Mouse (Mus musculus): Measurements from ENCODE around the gene Gpr1. TPM values are rescaled to one million over a fixed set of nuclear protein-coding genes. Genes with fewer than 3 reads are reported as not detected.
"Not testable (repeated sequence)": the region's sequence is repeated elsewhere in the genome, so short reads cannot be mapped to it uniquely, and the experiment has no call there.

The Gpr1 gene
- total RNA-seq, 2 experiments from 2014 or later, result 0.47 to 0.48 TPM

DNA sequence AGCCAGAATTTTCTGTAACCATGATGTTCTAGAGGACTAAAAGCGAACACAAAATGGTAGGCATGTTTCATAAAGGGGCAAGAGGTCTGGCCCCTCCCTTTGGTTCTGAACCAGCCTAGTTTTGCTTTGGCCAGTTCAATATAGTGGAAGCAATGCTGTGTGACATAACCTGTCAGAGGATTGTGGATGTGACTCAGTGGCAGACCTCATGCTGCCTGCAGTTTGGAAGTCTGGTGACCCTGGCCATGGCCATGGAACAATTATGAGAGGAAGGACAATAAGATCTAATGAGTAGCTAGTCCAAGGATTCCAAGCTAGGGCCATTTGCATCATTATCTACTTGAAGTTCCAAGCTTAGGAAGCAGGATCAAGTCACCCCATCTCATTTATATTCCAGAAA, 32.9 kb downstream of the Gpr1 start:
- no peak for DNase-seq (ENCODE audit: low spot score in 2 of 2)

DNA sequence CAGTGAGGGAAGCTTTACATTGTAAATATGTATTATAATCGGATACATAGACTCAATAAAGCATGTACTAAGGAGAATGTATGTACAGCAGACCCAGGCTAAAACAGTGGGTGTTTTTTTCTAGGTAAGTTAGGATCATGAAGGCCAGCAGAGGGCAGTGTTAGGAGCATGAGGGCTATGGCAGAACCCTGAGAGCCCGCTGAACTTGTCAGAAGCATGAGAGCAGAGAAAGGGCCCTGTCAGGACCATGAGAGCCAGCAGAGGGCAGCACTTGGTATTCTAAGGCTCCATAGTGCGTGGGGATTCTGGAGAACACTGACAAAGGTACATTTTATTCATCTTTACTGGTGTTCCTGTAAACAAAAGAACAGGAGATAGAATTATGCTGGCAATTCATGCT, 33.3 kb downstream of the Gpr1 start:
- DNase-seq (ENCODE audit: low spot score in 2 of 2), result peak; percentile 79 to 97

DNA sequence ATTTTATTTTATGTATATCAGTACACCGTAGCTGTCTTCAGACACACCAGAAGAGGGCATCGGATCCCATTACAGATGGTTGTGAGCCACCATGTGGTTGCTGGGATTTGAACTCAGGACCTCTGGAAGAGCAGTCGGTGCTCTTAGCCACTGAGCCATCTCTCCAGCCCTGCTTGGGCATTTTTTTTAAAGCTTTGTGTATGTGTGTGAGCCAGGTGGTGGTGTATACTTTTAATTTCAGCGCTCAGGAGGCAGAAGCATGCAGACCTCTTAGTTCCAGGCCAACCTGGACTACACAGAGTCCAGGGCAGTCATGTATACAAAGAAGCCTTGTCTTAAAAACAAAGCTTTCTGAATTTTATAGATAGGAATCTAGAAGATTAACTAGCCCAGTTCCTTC, 33.8 kb downstream of the Gpr1 start:
- DNase-seq (ENCODE audit: low spot score in 2 of 2), result not testable (repeated sequence)

DNA sequence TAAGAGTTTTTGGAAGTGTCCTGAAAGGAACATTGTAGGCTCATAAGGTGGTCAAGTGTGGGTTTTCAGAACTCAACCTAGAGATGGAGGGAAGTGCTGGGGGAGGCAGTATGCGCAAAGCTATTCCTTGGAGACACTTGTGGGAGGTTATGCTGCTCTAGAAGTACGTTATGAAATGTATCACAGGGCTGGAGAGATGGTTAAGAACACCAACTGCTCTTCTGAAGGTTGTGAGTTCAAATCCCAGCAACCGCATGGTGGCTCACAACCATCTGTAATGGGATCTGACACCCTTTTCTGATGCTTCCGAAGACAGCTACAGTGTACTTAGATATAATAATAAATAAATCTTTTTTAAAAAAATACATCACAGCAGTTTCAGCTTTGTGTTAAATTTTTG, 34.2 kb downstream of the Gpr1 start:
- no peak for DNase-seq (ENCODE audit: low spot score in 2 of 2)

DNA sequence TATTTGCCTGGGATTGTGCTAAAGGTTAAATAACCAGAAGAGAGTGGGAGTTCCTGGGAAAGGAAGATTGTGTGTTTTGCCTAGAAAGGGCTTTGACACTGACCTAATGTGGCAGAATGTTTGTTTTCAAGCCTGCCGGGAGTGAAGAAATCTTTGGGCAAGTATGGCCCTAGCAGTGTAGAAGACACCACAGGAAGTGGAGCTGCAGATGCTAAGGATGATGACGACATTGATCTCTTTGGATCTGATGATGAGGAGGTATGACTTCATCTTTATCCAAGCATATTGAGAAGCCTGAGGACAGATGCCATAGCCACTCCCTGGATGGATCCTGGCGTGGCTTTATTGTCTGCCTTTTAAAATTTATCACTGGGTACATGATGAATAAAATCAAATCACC, 36.0 kb downstream of the Gpr1 start:
- no peak for DNase-seq (ENCODE audit: low spot score in 2 of 2)

DNA sequence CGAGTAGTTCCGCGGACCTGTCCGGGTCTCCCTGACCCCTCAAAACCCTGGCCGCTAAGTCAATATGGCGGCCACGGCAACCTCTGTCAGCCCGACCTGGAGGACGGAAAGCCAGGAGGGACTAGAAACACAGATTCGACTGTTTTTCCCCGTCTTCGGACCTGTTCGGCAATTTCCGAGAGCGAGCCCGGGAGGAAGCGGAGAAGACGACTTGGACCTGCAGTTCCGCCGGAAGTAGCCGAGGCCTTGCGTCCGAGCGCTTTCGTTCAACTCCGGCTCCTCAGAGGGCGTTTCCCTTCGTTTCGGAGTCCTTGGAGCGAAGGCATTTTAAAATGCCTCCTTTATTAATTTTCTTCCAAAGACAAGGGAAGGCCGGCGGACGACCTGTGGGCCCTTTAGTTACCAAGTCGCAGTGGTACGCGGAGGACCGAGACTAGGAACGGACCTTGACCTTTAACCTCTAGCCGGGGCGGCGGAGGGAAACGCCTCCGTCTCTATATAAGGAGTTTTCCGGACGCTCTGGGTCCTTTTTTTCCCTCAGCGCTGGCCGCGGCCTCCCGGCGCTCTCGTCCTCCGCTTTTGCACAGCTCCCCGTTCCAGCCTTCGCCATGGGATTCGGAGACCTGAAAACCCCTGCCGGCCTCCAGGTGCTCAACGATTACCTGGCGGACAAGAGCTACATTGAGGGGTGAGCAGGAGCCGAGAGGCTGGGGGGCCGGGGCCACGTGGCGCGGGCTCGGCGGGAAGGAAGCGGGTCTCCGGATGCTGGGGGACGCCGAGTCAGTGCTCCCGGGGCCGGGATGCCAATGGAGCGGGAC, 37.5 kb downstream of the Gpr1 start, which contains the start of the genes Eef1b2 and Ndufs1:
TSS of gene Eef1b2 (plus strand) at position 222 of the 818 bp plus-strand sequence.
TSS of gene Ndufs1 (minus strand) at position 230 of the 818 bp plus-strand sequence.
- peak; percentile 97 to 99 for DNase-seq (ENCODE audit: low spot score in 2 of 2)

GRCm38 (mm10) chr1:63176259-63176603, 38.1 kb downstream of the Gpr1 start:
- DNase-seq (ENCODE audit: low spot score in 2 of 2), result no peak

- no peak for DNase-seq (ENCODE audit: low spot score in 2 of 2)
These were observed 38.5 kb downstream of the Gpr1 start for GRCm38 (mm10) chr1:63175853-63176252.

- DNase-seq (ENCODE audit: low spot score in 2 of 2), result no peak
These were observed 45.7 kb downstream of the Gpr1 start for GRCm38 (mm10) chr1:63168638-63169037.

DNA sequence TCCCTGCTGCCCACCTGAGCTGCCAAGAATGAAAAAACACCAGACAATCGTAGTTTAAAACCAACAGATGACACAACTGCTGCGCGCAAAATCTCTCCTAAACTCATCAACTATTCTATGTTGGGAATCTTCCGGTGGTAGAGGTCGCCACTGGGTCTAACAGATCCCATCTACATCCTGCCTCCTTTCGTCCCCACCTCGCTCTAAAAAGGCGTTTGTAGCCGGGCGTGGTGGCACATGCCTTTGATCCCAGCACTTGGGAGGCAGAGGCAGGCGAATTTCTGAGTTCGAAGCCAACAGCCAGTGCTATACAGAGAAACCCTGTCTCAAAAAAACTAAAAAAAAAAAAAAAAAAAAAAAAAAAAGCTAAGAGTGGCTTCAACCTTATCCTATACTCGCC, 74.1 kb downstream of the Gpr1 start:
- no peak for DNase-seq (ENCODE audit: low spot score in 2 of 2)

DNA sequence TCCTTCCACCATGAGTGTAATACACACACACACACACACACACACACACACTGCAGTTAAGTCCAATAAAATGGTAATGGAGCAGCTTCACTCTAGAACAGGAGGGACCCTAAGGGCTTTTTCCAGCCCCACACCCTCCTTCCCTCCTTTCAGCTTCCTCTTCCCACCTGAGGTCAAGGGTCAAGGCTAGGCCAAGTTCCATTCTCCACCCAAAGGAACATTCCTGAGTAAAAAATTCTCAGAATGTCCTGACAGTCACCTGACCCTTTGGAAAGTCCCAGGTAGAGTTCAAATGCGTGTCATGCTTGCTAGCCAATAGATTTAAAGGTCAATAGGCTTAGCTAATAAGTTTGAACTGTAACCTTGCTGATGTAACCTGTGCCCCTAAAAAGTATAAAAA, 75.8 kb downstream of the Gpr1 start:
- not testable (repeated sequence) for DNase-seq (ENCODE audit: low spot score in 2 of 2)

DNA sequence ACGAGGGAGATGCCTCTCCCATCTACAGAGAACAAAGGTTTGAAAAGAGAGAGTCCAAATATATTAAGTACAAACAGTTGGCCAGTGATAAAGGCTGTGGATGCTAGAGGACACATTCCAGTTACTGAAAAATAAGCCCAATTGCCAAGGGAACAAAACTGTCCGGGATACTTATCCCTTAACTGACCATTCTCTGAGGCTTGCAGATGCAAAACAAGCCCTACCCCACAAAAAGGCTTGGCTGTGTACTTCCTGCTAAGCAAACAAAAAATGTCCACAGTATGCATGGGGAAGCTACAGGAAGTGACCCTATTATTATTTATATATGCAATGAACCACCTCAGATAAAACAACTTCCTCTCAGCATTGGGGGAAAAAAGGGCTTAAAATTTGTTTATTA, 76.4 kb downstream of the Gpr1 start:
- no peak for DNase-seq (ENCODE audit: low spot score in 2 of 2)

GRCm38 (mm10) chr1:63134530-63134929, 79.8 kb downstream of the Gpr1 start:
- no peak for DNase-seq (ENCODE audit: low spot score in 2 of 2)

Small RNA genes lying within 50 kb of the gene (microRNA-seq; reads per million reads assigned to microRNA genes)
- 0 reads per million in 2 experiments for gene Gm24557
- gene Gm27512, result 0 reads per million in 2 experiments

Other genes starting within 250 kb of the Gpr1 start
- 10 to 100 TPM; 27.7 to 28.6 TPM for gene Ino80d, start 99.9 kb downstream of the Gpr1 start, total RNA-seq (2021)
- gene Eef1b2, start 37.7 kb downstream of the Gpr1 start, total RNA-seq (2021), result 100 to 1,000 TPM; 348 to 359 TPM
- 100 to 1,000 TPM; 149 to 154 TPM for gene Ndufs1, start 37.7 kb downstream of the Gpr1 start, total RNA-seq (2021)
- gene Zdbf2, start 58.7 kb upstream of the Gpr1 start, total RNA-seq (2021), result 10 to 100 TPM; 19.3 to 19.5 TPM
- gene Adam23, start 231.3 kb upstream of the Gpr1 start, total RNA-seq (2021), result 100 to 1,000 TPM; 118 to 133 TPM

Data from layer of hippocampus, adult 18-20 months (tissue).